Mouse (Mus musculus): Measurements from ENCODE around the gene Aagab.

The Aagab gene

GRCm38 (mm10) chr9:63568808-63569207, 33.7 kb upstream of the Aagab start:
- no peaks in the 10 kb centered on the region for H3K4me1 ChIP-seq (replicated peaks; ENCODE audit: low read depth, low read length)
- no peaks in the 10 kb centered on the region for H3K27me3 ChIP-seq (ENCODE audit: insufficient read depth, low read length)
- H3K4me3 ChIP-seq (replicated peaks; ENCODE audit: low read length): no peak overlapping the region
- H3K36me3 ChIP-seq (ENCODE audit: insufficient read depth, low read length): no peaks in the 10 kb centered on the region
- TF ChIP-seq POU5F1 (IDR thresholded peaks at IDR 0.05; ENCODE audit: borderline replicate concordance, low read length) (no peak), CTCF (conservative IDR thresholded peaks at IDR 0.05; ENCODE audit: low read length) (no peak), NANOG (IDR thresholded peaks at IDR 0.05; ENCODE audit: borderline replicate concordance, low read length) (no peak)
- no peaks in the 10 kb centered on the region for H3K9me3 ChIP-seq (ENCODE audit: low read length)

- H3K9me3 ChIP-seq (ENCODE audit: low read length): no peaks in the 10 kb centered on the region
- no peaks in the 10 kb centered on the region for H3K36me3 ChIP-seq (ENCODE audit: insufficient read depth, low read length)
- no peaks in the 10 kb centered on the region for H3K27me3 ChIP-seq (ENCODE audit: insufficient read depth, low read length)
- H3K4me3 ChIP-seq (replicated peaks; ENCODE audit: low read length): no peak overlapping the region
- no peaks in the 10 kb centered on the region for H3K4me1 ChIP-seq (replicated peaks; ENCODE audit: low read depth, low read length)
- TF ChIP-seq POU5F1 (IDR thresholded peaks at IDR 0.05; ENCODE audit: borderline replicate concordance, low read length): no peak
- TF ChIP-seq NANOG (IDR thresholded peaks at IDR 0.05; ENCODE audit: borderline replicate concordance, low read length): no peak
- TF ChIP-seq CTCF (conservative IDR thresholded peaks at IDR 0.05; ENCODE audit: low read length): no peak
These were observed 30.6 kb upstream of the Aagab start for GRCm38 (mm10) chr9:63571895-63572294.

GRCm38 (mm10) chr9:63572874-63573273, 29.6 kb upstream of the Aagab start:
- Histone ChIP-seq H3K27me3 (ENCODE audit: insufficient read depth, low read length) (no peaks in the 10 kb centered on the region), H3K9me3 (ENCODE audit: low read length) (no peaks in the 10 kb centered on the region), H3K36me3 (ENCODE audit: insufficient read depth, low read length) (no peaks in the 10 kb centered on the region), H3K4me3 (replicated peaks; ENCODE audit: low read length) (no peak overlapping the region), H3K4me1 (replicated peaks; ENCODE audit: low read depth, low read length) (no peaks in the 10 kb centered on the region)
- TF ChIP-seq POU5F1 (IDR thresholded peaks at IDR 0.05; ENCODE audit: borderline replicate concordance, low read length): no peak
- no peak for TF ChIP-seq NANOG (IDR thresholded peaks at IDR 0.05; ENCODE audit: borderline replicate concordance, low read length)
- no peak for TF ChIP-seq CTCF (conservative IDR thresholded peaks at IDR 0.05; ENCODE audit: low read length)

GRCm38 (mm10) chr9:63577469-63577868, 25.0 kb upstream of the Aagab start:
- Histone ChIP-seq H3K27me3 (ENCODE audit: insufficient read depth, low read length) (no peaks in the 10 kb centered on the region), H3K36me3 (ENCODE audit: insufficient read depth, low read length) (no peaks in the 10 kb centered on the region), H3K9me3 (ENCODE audit: low read length) (no peaks in the 10 kb centered on the region), H3K4me1 (replicated peaks; ENCODE audit: low read depth, low read length) (no peaks in the 10 kb centered on the region), H3K4me3 (replicated peaks; ENCODE audit: low read length) (no peak overlapping the region)
- TF ChIP-seq NANOG (IDR thresholded peaks at IDR 0.05; ENCODE audit: borderline replicate concordance, low read length) (no peak), POU5F1 (IDR thresholded peaks at IDR 0.05; ENCODE audit: borderline replicate concordance, low read length) (no peak), CTCF (conservative IDR thresholded peaks at IDR 0.05; ENCODE audit: low read length) (no peak)

GRCm38 (mm10) chr9:63579644-63580043, 22.8 kb upstream of the Aagab start:
- no peak overlapping the region for H3K4me3 ChIP-seq (replicated peaks; ENCODE audit: low read length)

GRCm38 (mm10) chr9:63580046-63580445, 22.4 kb upstream of the Aagab start:
- H3K4me3 ChIP-seq (replicated peaks; ENCODE audit: low read length): no peak overlapping the region
- H3K9me3 ChIP-seq (ENCODE audit: low read length): no peaks in the 10 kb centered on the region
- no peaks in the 10 kb centered on the region for H3K4me1 ChIP-seq (replicated peaks; ENCODE audit: low read depth, low read length)
- TF ChIP-seq POU5F1 (IDR thresholded peaks at IDR 0.05; ENCODE audit: borderline replicate concordance, low read length) (no peak), CTCF (conservative IDR thresholded peaks at IDR 0.05; ENCODE audit: low read length) (no peak), NANOG (IDR thresholded peaks at IDR 0.05; ENCODE audit: borderline replicate concordance, low read length) (no peak)
- no peaks in the 10 kb centered on the region for H3K27me3 ChIP-seq (ENCODE audit: insufficient read depth, low read length)
- H3K36me3 ChIP-seq (ENCODE audit: insufficient read depth, low read length): no peaks in the 10 kb centered on the region

More at GRCm38 (mm10) chr9:63579644-63580043, 22.8 kb upstream of the Aagab start:
- TF ChIP-seq NANOG (IDR thresholded peaks at IDR 0.05; ENCODE audit: borderline replicate concordance, low read length) (no peak), CTCF (conservative IDR thresholded peaks at IDR 0.05; ENCODE audit: low read length) (no peak), POU5F1 (IDR thresholded peaks at IDR 0.05; ENCODE audit: borderline replicate concordance, low read length) (no peak)
- no peaks in the 10 kb centered on the region for H3K36me3 ChIP-seq (ENCODE audit: insufficient read depth, low read length)
- H3K27me3 ChIP-seq (ENCODE audit: insufficient read depth, low read length): no peaks in the 10 kb centered on the region
- no peaks in the 10 kb centered on the region for H3K4me1 ChIP-seq (replicated peaks; ENCODE audit: low read depth, low read length)
- no peaks in the 10 kb centered on the region for H3K9me3 ChIP-seq (ENCODE audit: low read length)

- no peak overlapping the region for H3K4me3 ChIP-seq (replicated peaks; ENCODE audit: low read length)
- no peaks in the 10 kb centered on the region for H3K27me3 ChIP-seq (ENCODE audit: insufficient read depth, low read length)
- no peak for TF ChIP-seq NANOG (IDR thresholded peaks at IDR 0.05; ENCODE audit: borderline replicate concordance, low read length)
- no peak for TF ChIP-seq CTCF (conservative IDR thresholded peaks at IDR 0.05; ENCODE audit: low read length)
- TF ChIP-seq POU5F1 (IDR thresholded peaks at IDR 0.05; ENCODE audit: borderline replicate concordance, low read length): no peak
- no peaks in the 10 kb centered on the region for H3K36me3 ChIP-seq (ENCODE audit: insufficient read depth, low read length)
- no peaks in the 10 kb centered on the region for H3K9me3 ChIP-seq (ENCODE audit: low read length)
- H3K4me1 ChIP-seq (replicated peaks; ENCODE audit: low read depth, low read length): no peaks in the 10 kb centered on the region
These were observed 20.7 kb upstream of the Aagab start for GRCm38 (mm10) chr9:63581778-63582177.

- Histone ChIP-seq H3K9me3 (ENCODE audit: low read length) (no peaks in the 10 kb centered on the region), H3K4me3 (replicated peaks; ENCODE audit: low read length) (no peak overlapping the region), H3K4me1 (replicated peaks; ENCODE audit: low read depth, low read length) (no peaks in the 10 kb centered on the region), H3K36me3 (ENCODE audit: insufficient read depth, low read length) (no peaks in the 10 kb centered on the region), H3K27me3 (ENCODE audit: insufficient read depth, low read length) (no peaks in the 10 kb centered on the region)
- no peak for TF ChIP-seq NANOG (IDR thresholded peaks at IDR 0.05; ENCODE audit: borderline replicate concordance, low read length)
- no peak for TF ChIP-seq CTCF (conservative IDR thresholded peaks at IDR 0.05; ENCODE audit: low read length)
- TF ChIP-seq POU5F1 (IDR thresholded peaks at IDR 0.05; ENCODE audit: borderline replicate concordance, low read length): no peak
These were observed 17.2 kb upstream of the Aagab start for GRCm38 (mm10) chr9:63585251-63585650.

- H3K4me1 ChIP-seq (replicated peaks; ENCODE audit: low read depth, low read length): no peaks in the 10 kb centered on the region
- no peaks in the 10 kb centered on the region for H3K36me3 ChIP-seq (ENCODE audit: insufficient read depth, low read length)
- no peaks in the 10 kb centered on the region for H3K27me3 ChIP-seq (ENCODE audit: insufficient read depth, low read length)
- TF ChIP-seq CTCF (conservative IDR thresholded peaks at IDR 0.05; ENCODE audit: low read length) (no peak), NANOG (IDR thresholded peaks at IDR 0.05; ENCODE audit: borderline replicate concordance, low read length) (no peak), POU5F1 (IDR thresholded peaks at IDR 0.05; ENCODE audit: borderline replicate concordance, low read length) (no peak)
- no peaks in the 10 kb centered on the region for H3K9me3 ChIP-seq (ENCODE audit: low read length)
- H3K4me3 ChIP-seq (replicated peaks; ENCODE audit: low read length): no peak overlapping the region
These were observed 13.3 kb upstream of the Aagab start for GRCm38 (mm10) chr9:63589209-63589608.

All from E14TG2a.4 (cell line).